Mouse (Mus musculus) liver, embryonic 14.5 days (tissue): Measurements from ENCODE around the gene Gipc1. TPM values are rescaled to one million over a fixed set of nuclear protein-coding genes. Genes with fewer than 3 reads are reported as not detected.

Source experiments
- ATAC-seq: fragments of 200-750 bp; cut with Nextera tagmentation; 2 replicates; pipeline ENCODE4 v1.8.0; 2017; ENCODE audit warnings: moderate number of reproducible peaks, mild to moderate bottlenecking, moderate library complexity; ENCODE audit not compliant: insufficient read depth
- DNase-seq, 3 experiments: peaks; one replicate each; pipeline ENCODE4 v3.0.0-alpha.2; 2012 to 2013; ENCODE audit warnings: low read depth in 3 of 3, low spot score in 3 of 3
- H3K27ac ChIP-seq: fragments of 300-500 bp; sonication (generic); 2 replicates; pipeline ENCODE4 v1.5.1; 2014; ENCODE audit warnings: moderate library complexity, mild to moderate bottlenecking, control low read depth, inconsistent platforms
- H3K27me3 ChIP-seq: fragments of 300-500 bp; sonication (generic); 2 replicates; pipeline ENCODE4 v1.6.1; 2014; ENCODE audit warnings: mild to moderate bottlenecking, low read length, moderate library complexity; ENCODE audit not compliant: control insufficient read depth, insufficient read depth
- H3K36me3 ChIP-seq: fragments of 300-500 bp; sonication (generic); replicated peaks from 2 replicates; pipeline ENCODE4 v1.6.1; 2014; ENCODE audit warnings: low read depth; ENCODE audit not compliant: control insufficient read depth, insufficient read depth
- H3K4me1 ChIP-seq, 2 experiments: fragments of 200-500 bp in 1 of 2; fragments of 300-500 bp in 1 of 2; sonication (generic) in 1 of 2; replicated peaks; 2 replicates each; pipeline ENCODE4 v1.6.1; 2012 to 2014; ENCODE audit warnings: antibody characterized with exemption in 1 of 2, inconsistent platforms in 1 of 2, low read length in 1 of 2; ENCODE audit not compliant: control insufficient read depth in 2 of 2, insufficient read depth in 2 of 2
- H3K4me2 ChIP-seq: fragments of 300-500 bp; sonication (generic); 2 replicates; pipeline ENCODE4 v1.6.1; 2014; ENCODE audit warnings: low read depth, mild to moderate bottlenecking, control low read depth, moderate library complexity
- H3K4me3 ChIP-seq, 2 experiments: fragments of 200-500 bp in 1 of 2; fragments of 300-500 bp in 1 of 2; sonication (generic) in 1 of 2; 2 replicates each; pipeline ENCODE4 v1.5.1; 2012 to 2014; ENCODE audit warnings: low read depth in 2 of 2, low read length in 2 of 2, mild to moderate bottlenecking in 2 of 2, control low read depth in 1 of 2, inconsistent platforms in 1 of 2, moderate library complexity in 1 of 2; ENCODE audit not compliant: insufficient read depth in 1 of 2
- H3K9ac ChIP-seq: fragments of 300-500 bp; sonication (generic); replicated peaks from 2 replicates; pipeline ENCODE4 v1.6.1; 2014; ENCODE audit warnings: mild to moderate bottlenecking, control low read depth, moderate library complexity
- H3K9me3 ChIP-seq: fragments of 300-500 bp; sonication (generic); 2 replicates; pipeline ENCODE4 v1.6.1; 2016; ENCODE audit warnings: low read length, mixed read lengths; ENCODE audit not compliant: control insufficient read depth
- CTCF ChIP-seq: IDR thresholded peaks from 2 replicates; pipeline ENCODE4 v1.5.1; 2016; ENCODE audit warnings: antibody characterized with exemption, low read depth, control low read depth
- EP300 ChIP-seq: IDR thresholded peaks from 2 replicates; pipeline ENCODE4 v1.6.1; 2016; ENCODE audit warnings: antibody characterized with exemption, low read depth
- WGBS: fragments of 180-500 bp; shearing (Covaris S2); extraction: QIAGEN DNeasy Blood & Tissue Kit; methylation state at CpG from one replicate; pipeline ENCODE4 v1.1.7; 2014; ENCODE audit not compliant: insufficient replicate concordance; 5-methylcytosine and 5-hydroxymethylcytosine counted together
- polyA plus RNA-seq, 2 experiments: library from polyadenylated mRNA; depleted of rRNA in 1 of 2; stranded (reverse) in 1 of 2; unstranded in 1 of 2; fragments of >200 nt; fragmentation: Nextera tagmentation in 1 of 2; extraction: Ambion mirVana in 1 of 2; gene quantifications; 2 replicates each; pipeline versions ENCODE4 v1.2.1 to v1.2.3; 2012 to 2014

The Gipc1 gene
- polyA plus RNA-seq, 2 experiments, result 27.2 to 32.5 TPM

GRCm38 (mm10) chr8:83654725-83655124 lies 2.2 kb downstream of the Gipc1 start:
- H3K4me1 ChIP-seq, result peaks cover 17 to 36% of the 10 kb centered on the region in 2 experiments
- no peaks in the 10 kb centered on the region for H3K27me3 ChIP-seq
- no peak overlapping the region for H3K4me3 ChIP-seq
- no peaks in the 10 kb centered on the region for H3K36me3 ChIP-seq
- WGBS, result 81% methylated on average over 6 of the region's 6 CpGs
- no peak for TF ChIP-seq CTCF
- TF ChIP-seq EP300, result no peak
- no peak overlapping the region for H3K4me2 ChIP-seq
- ATAC-seq (no peak), DNase-seq (no peak)
- H3K9ac ChIP-seq, result no peak overlapping the region
- H3K27ac ChIP-seq, result no peak overlapping the region
- H3K9me3 ChIP-seq, result no peaks in the 10 kb centered on the region

GRCm38 (mm10) chr8:83656043-83656442 lies 3.6 kb downstream of the Gipc1 start:
- 75% methylated on average over 9 of the region's 9 CpGs for WGBS
- TF ChIP-seq CTCF (no peak), EP300 (no peak)
- no peak for DNase-seq
- H3K27me3 ChIP-seq, result no peaks in the 10 kb centered on the region
- no peak overlapping the region for H3K4me2 ChIP-seq
- H3K4me1 ChIP-seq, result peaks cover 17 to 36% of the 10 kb centered on the region in 2 experiments
- H3K27ac ChIP-seq, result no peak overlapping the region
- no peaks in the 10 kb centered on the region for H3K36me3 ChIP-seq
- no peak for ATAC-seq
- no peaks in the 10 kb centered on the region for H3K9me3 ChIP-seq
- no peak overlapping the region for H3K9ac ChIP-seq
- H3K4me3 ChIP-seq, result no peak overlapping the region

- no peak overlapping the region for H3K4me3 ChIP-seq
- DNase-seq (peak in 1 of 3 experiments; percentile 56), ATAC-seq (peak; percentile 16; the same call in 1 of the 2 replicates)
- peak; percentile 40 for TF ChIP-seq EP300
- peak; percentile 87 for TF ChIP-seq CTCF
- no peaks in the 10 kb centered on the region for H3K9me3 ChIP-seq
- WGBS, result 37% methylated on average over 13 of the region's 13 CpGs
- H3K36me3 ChIP-seq, result no peaks in the 10 kb centered on the region
- 0 out of 2 replicates have a peak overlapping the region, but pooled peaks have one; percentile 16 for H3K9ac ChIP-seq
- peaks cover 16 to 35% of the 10 kb centered on the region in 2 experiments for H3K4me1 ChIP-seq
- H3K4me2 ChIP-seq, result peak overlapping the region; percentile 26
- H3K27me3 ChIP-seq, result no peaks in the 10 kb centered on the region
- no peak overlapping the region; the same call in 1 of the 2 replicates for H3K27ac ChIP-seq
Measured at GRCm38 (mm10) chr8:83656484-83657246, 4.2 kb downstream of the Gipc1 start.

- Histone ChIP-seq H3K9ac (no peak overlapping the region), H3K27me3 (no peaks in the 10 kb centered on the region), H3K4me2 (no peak overlapping the region), H3K27ac (no peak overlapping the region), H3K4me3 (no peak overlapping the region), H3K9me3 (no peaks in the 10 kb centered on the region), H3K4me1 (peaks cover 8 to 17% of the 10 kb centered on the region in 2 experiments), H3K36me3 (no peaks in the 10 kb centered on the region)
- ATAC-seq, result no peak
- DNase-seq, result no peak
- TF ChIP-seq EP300, result no peak
- TF ChIP-seq CTCF, result no peak
- WGBS, result 36% methylated on average over 8 of the region's 8 CpGs
Measured at GRCm38 (mm10) chr8:83660545-83660944, 8.1 kb downstream of the Gipc1 start.

- no peak overlapping the region for H3K27ac ChIP-seq
- ATAC-seq (no peak), DNase-seq (no peak)
- WGBS, result 40% methylated on average over 22 of the region's 22 CpGs
- peak overlapping the region; percentile 6; the same call in 1 of the 2 replicates for H3K4me2 ChIP-seq
- no peaks in the 10 kb centered on the region for H3K27me3 ChIP-seq
- H3K9ac ChIP-seq, result no peak overlapping the region
- no peaks in the 10 kb centered on the region for H3K9me3 ChIP-seq
- H3K4me3 ChIP-seq, result no peak overlapping the region
- TF ChIP-seq CTCF (no peak), EP300 (no peak)
- no peaks in the 10 kb centered on the region for H3K36me3 ChIP-seq
- peaks cover 8 to 12% of the 10 kb centered on the region in 2 experiments for H3K4me1 ChIP-seq
Measured at GRCm38 (mm10) chr8:83660995-83661680, 8.7 kb downstream of the Gipc1 start.
